Mouse (Mus musculus) kidney, embryonic 14.5 days (tissue): Measurements from ENCODE around the gene Cul7. TPM values are rescaled to one million over a fixed set of nuclear protein-coding genes. Genes with fewer than 3 reads are reported as not detected.
A peak's percentile ranks its signal among the peaks of the same experiment; 100 is the strongest.

Source experiments
- ATAC-seq: fragments of 200-750 bp; cut with Nextera tagmentation; 2 replicates; pipeline ENCODE4 v1.8.0; 2017; ENCODE audit warnings: moderate number of reproducible peaks, mild to moderate bottlenecking, moderate TSS enrichment, moderate library complexity; ENCODE audit not compliant: low FRiP score, low TSS enrichment
- H3K27ac ChIP-seq: fragments of 300-500 bp; sonication (generic); 2 replicates; pipeline ENCODE4 v1.5.1; 2014; ENCODE audit warnings: low read depth, mild to moderate bottlenecking, low read length, moderate library complexity, mixed read lengths
- H3K27me3 ChIP-seq: fragments of 300-500 bp; sonication (generic); 2 replicates; pipeline ENCODE4 v1.6.1; 2014; ENCODE audit warnings: mild to moderate bottlenecking, low read length; ENCODE audit not compliant: control insufficient read depth, insufficient read depth
- H3K36me3 ChIP-seq: fragments of 300-500 bp; sonication (generic); 2 replicates; pipeline ENCODE4 v1.6.1; 2014; ENCODE audit warnings: low read length, mixed read lengths; ENCODE audit not compliant: control insufficient read depth, insufficient read depth
- H3K4me1 ChIP-seq: fragments of 300-500 bp; sonication (generic); 2 replicates; pipeline ENCODE4 v1.6.1; 2014; ENCODE audit warnings: low read length, mixed read lengths; ENCODE audit not compliant: control insufficient read depth, insufficient read depth
- H3K4me2 ChIP-seq: fragments of 300-500 bp; sonication (generic); replicated peaks from 2 replicates; pipeline ENCODE4 v1.6.1; 2014; ENCODE audit warnings: low read depth, mild to moderate bottlenecking, low read length
- H3K4me3 ChIP-seq: fragments of 300-500 bp; sonication (generic); 2 replicates; pipeline ENCODE4 v1.5.1; 2014; ENCODE audit warnings: mild to moderate bottlenecking, low read length
- H3K9ac ChIP-seq: fragments of 300-500 bp; sonication (generic); 2 replicates; pipeline ENCODE4 v1.6.1; 2014; ENCODE audit warnings: low read depth, mild to moderate bottlenecking, low read length, moderate library complexity
- H3K9me3 ChIP-seq: fragments of 300-500 bp; sonication (generic); 2 replicates; pipeline ENCODE4 v1.6.1; 2016; ENCODE audit warnings: low read length; ENCODE audit not compliant: control insufficient read depth
- WGBS: fragments of 180-500 bp; shearing (Covaris S2); extraction: QIAGEN DNeasy Blood & Tissue Kit; methylation state at CpG from one replicate; pipeline ENCODE4 v1.1.7; 2014; 5-methylcytosine and 5-hydroxymethylcytosine counted together
- polyA plus RNA-seq: library from polyadenylated mRNA; unstranded; fragments of >200 nt; fragmentation: Nextera tagmentation; extraction: Ambion mirVana; gene quantifications from 2 replicates; pipeline ENCODE4 v1.2.1, GENCODE M21; 2014

Gene Cul7
- polyA plus RNA-seq, 1 experiment from 2014 or later: 42.6 TPM

- 71% methylated on average over 12 of the region's 12 CpGs for WGBS
- 0 out of 2 replicates have a peak overlapping the region, but pooled peaks have one; percentile 25 for H3K9ac ChIP-seq
- no peak overlapping the region for H3K4me3 ChIP-seq
- ATAC-seq: no peak
- no peak overlapping the region; the same call in 1 of the 2 replicates for H3K4me2 ChIP-seq
- H3K4me1 ChIP-seq: peaks cover 23% of the 10 kb centered on the region
- no peaks in the 10 kb centered on the region for H3K9me3 ChIP-seq
- H3K27ac ChIP-seq: no peak overlapping the region
- H3K27me3 ChIP-seq: no peaks in the 10 kb centered on the region
- peaks cover 21% of the 10 kb centered on the region; the same call in 1 of the 2 replicates for H3K36me3 ChIP-seq
Observed at GRCm38 (mm10) chr17:46702100-46702499, 52.0 kb downstream of the Cul7 start.

GRCm38 (mm10) chr17:46702506-46702905 lies 52.4 kb downstream of the Cul7 start:
- no peak overlapping the region for H3K27ac ChIP-seq
- no peak overlapping the region for H3K4me3 ChIP-seq
- no peaks in the 10 kb centered on the region for H3K9me3 ChIP-seq
- no peaks in the 10 kb centered on the region for H3K27me3 ChIP-seq
- H3K4me1 ChIP-seq: peaks cover 23% of the 10 kb centered on the region
- peak overlapping the region; percentile 90 for H3K9ac ChIP-seq
- WGBS: 76% methylated on average over 5 of the region's 5 CpGs
- peaks cover 21% of the 10 kb centered on the region; the same call in 1 of the 2 replicates for H3K36me3 ChIP-seq
- ATAC-seq: no peak
- peak overlapping the region; percentile 69; the same call in 1 of the 2 replicates for H3K4me2 ChIP-seq

DNA sequence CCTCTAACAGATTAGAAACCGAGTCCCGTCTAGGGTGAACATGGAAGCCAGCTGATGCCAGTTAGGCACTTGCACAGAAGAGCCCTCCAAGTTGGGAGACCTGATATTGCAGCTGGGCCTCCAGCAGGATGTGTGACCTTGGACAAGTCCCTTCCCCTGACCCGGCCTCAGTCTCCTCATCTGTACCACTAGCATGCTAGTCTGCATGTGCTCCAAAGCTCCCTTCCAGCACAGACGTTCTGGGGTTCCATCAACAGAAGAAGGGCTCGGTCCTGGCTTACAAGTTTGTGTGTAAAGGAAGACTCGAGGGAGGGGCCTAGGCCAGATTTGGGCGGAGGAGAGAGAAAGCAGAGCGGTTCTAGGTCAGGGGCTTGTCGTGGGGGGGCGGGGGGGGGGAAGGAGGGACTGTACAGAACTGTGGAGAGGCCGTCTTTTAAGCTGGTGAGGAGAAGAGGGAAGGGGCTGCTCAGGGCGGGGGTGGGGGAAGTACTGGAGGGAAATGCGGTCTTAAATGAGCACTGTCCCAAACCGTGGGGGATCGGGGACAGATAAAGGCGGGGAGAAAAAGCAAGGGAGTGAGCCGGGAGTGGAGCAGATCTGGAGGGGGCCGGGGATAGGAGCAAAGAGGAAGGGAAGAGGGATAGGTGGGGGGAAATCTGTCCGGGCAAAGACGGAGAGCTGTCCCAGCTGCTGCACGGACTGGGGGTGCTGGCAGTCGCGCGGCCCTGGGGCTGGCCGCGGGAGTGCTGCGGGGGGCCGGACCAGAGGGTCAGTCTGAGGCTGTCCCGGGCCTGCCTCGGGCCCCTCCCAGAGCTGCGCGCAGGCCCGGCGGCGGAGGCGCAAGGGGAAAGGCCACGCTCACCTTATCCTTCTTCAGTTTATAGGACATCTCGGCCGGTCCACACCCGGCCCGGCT lies 54.1 kb downstream of the Cul7 start:
- Histone ChIP-seq H3K9me3 (no peaks in the 10 kb centered on the region), H3K36me3 (peaks cover 8% of the 10 kb centered on the region; the same call in 1 of the 2 replicates), H3K9ac (peak overlapping the region; percentile 90), H3K4me1 (peaks cover 23% of the 10 kb centered on the region), H3K4me3 (peak overlapping the region; percentile 92), H3K4me2 (peak overlapping the region; percentile 69), H3K27me3 (no peaks in the 10 kb centered on the region), H3K27ac (peak overlapping the region; percentile 94)
- ATAC-seq: peak; percentile 86
- 4% methylated on average over 33 of the region's 41 CpGs for whole genome bisulfite sequencing

- no peaks in the 10 kb centered on the region for H3K27me3 ChIP-seq
- peak; percentile 95 for ATAC-seq
- no peaks in the 10 kb centered on the region for H3K36me3 ChIP-seq
- peak within 1 kb of the TSS; percentile 92 for H3K4me3 ChIP-seq
- WGBS: under 1% methylated on average over 48 of the region's 48 CpGs
- peak within 1 kb of the TSS; percentile 94 for H3K27ac ChIP-seq
- H3K9me3 ChIP-seq: no peaks in the 10 kb centered on the region
- H3K9ac ChIP-seq: peak within 1 kb of the TSS; percentile 90
- H3K4me1 ChIP-seq: peaks cover 23% of the 10 kb centered on the region
- peak within 1 kb of the TSS; percentile 71 for H3K4me2 ChIP-seq
Observed at GRCm38 (mm10) chr17:46704887-46705835, 55.0 kb downstream of the Cul7 start, which contains the start of gene Ppp2r5d. Gene Ppp2r5d, minus strand, starts transcription at chr17:46705111.

GRCm38 (mm10) chr17:46706375-46707089 lies 56.4 kb downstream of the Cul7 start:
- 90% methylated on average over 14 of the region's 14 CpGs for WGBS
- H3K4me2 ChIP-seq: no peak overlapping the region
- no peaks in the 10 kb centered on the region for H3K27me3 ChIP-seq
- H3K4me3 ChIP-seq: no peak overlapping the region
- H3K9me3 ChIP-seq: no peaks in the 10 kb centered on the region
- no peak for ATAC-seq
- no peaks in the 10 kb centered on the region for H3K36me3 ChIP-seq
- peaks cover 23% of the 10 kb centered on the region for H3K4me1 ChIP-seq
- no peak overlapping the region for H3K9ac ChIP-seq
- no peak overlapping the region for H3K27ac ChIP-seq

- H3K4me1 ChIP-seq: peaks cover 10% of the 10 kb centered on the region
- ATAC-seq: peak; percentile 92
- WGBS: 7% methylated on average over 36 of the region's 36 CpGs
- peak within 1 kb of the TSS; percentile 100 for H3K4me3 ChIP-seq
- H3K9ac ChIP-seq: peak within 1 kb of the TSS; percentile 93
- no peaks in the 10 kb centered on the region for H3K27me3 ChIP-seq
- H3K27ac ChIP-seq: peak within 1 kb of the TSS; percentile 56; the same call in 1 of the 2 replicates
- H3K36me3 ChIP-seq: peaks cover 20% of the 10 kb centered on the region
- peak within 1 kb of the TSS; percentile 97 for H3K4me2 ChIP-seq
- H3K9me3 ChIP-seq: no peaks in the 10 kb centered on the region
Observed at GRCm38 (mm10) chr17:46710959-46711597, 60.9 kb downstream of the Cul7 start, which contains the start of gene Pex6. Gene Pex6, plus strand, starts transcription at chr17:46711463.

DNA sequence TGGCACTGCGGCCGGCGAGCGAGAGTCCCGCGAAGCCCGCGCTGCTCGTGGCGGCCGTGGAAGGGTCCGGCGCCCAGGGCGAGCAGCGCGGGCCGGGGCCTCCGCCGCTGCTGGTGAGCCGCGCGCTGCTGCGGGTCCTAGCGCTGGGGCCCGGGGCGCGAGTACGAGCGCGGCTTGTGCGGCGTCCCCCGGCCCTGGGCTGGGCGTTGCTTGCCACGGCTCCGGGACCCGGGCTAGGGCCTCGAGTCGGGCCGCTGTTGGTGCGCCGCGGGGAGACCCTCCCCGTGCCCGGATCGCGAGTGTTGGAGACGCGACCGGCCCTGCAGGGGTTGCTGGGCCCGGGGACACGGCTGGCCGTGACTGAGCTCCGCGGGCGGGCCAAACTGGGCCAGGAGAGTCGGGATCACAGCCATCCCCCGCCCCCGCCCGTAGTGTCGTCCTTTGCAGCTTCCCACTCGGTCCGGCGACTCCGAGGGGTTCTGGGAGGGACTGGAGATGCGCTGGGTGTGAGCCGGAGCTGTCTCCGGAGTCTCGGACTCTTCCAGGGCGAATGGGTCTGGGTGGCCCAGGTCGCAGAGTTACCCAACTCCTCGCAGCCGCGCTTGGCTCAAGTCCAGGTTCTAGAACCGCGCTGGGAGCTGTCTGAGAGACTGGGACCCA lies 61.6 kb downstream of the Cul7 start:
- H3K27ac ChIP-seq: 0 out of 2 replicates have a peak overlapping the region, but pooled peaks have one; percentile 56
- no peaks in the 10 kb centered on the region for H3K27me3 ChIP-seq
- H3K9me3 ChIP-seq: no peaks in the 10 kb centered on the region
- H3K4me2 ChIP-seq: peak overlapping the region; percentile 97
- peaks cover 10% of the 10 kb centered on the region for H3K4me1 ChIP-seq
- ATAC-seq: peak; percentile 36
- WGBS: under 1% methylated on average over 72 of the region's 76 CpGs
- H3K9ac ChIP-seq: peak overlapping the region; percentile 93
- H3K4me3 ChIP-seq: peak overlapping the region; percentile 100
- peaks cover 20% of the 10 kb centered on the region for H3K36me3 ChIP-seq
